Mouse (Mus musculus) MEL (cell line): ENCODE measurements around the gene S100pbp. TPM values are rescaled to one million over a fixed set of nuclear protein-coding genes. Genes with fewer than 3 reads are reported as not detected.

Source experiments
- DNase-seq: peaks from one replicate; pipeline ENCODE4 v3.0.0; 2011; ENCODE audit warnings: low read depth, low spot score
- H3K27ac ChIP-seq: 2 replicates; pipeline ENCODE4 v1.5.1; 2012; ENCODE audit warnings: low read depth, mild to moderate bottlenecking, control low read depth, low read length, moderate library complexity; ENCODE audit not compliant: control insufficient read depth
- H3K27me3 ChIP-seq, 2 experiments: fragments of 150-350 bp in 1 of 2; sonication (generic) in 1 of 2; 2 replicates each; pipeline ENCODE4 v1.6.1; 2012; ENCODE audit warnings: low read length in 2 of 2, mild to moderate bottlenecking in 2 of 2, improper control_type of control experiment in 1 of 2, moderate library complexity in 1 of 2; ENCODE audit not compliant: insufficient read depth in 2 of 2, control insufficient read depth in 1 of 2
- H3K36me3 ChIP-seq, 2 experiments: 2 replicates each; pipeline ENCODE4 v1.6.1; 2012 to 2014; ENCODE audit warnings: low read length in 2 of 2, improper control_type of control experiment in 1 of 2, inconsistent platforms in 1 of 2, mild to moderate bottlenecking in 1 of 2; ENCODE audit not compliant: insufficient read depth in 2 of 2, control insufficient read depth in 1 of 2
- H3K4me1 ChIP-seq, 2 experiments: fragments of 150-350 bp in 1 of 2; sonication (generic) in 1 of 2; 2 replicates each; pipeline ENCODE4 v1.6.1; 2012; ENCODE audit warnings: low read length in 2 of 2, improper control_type of control experiment in 1 of 2, mild to moderate bottlenecking in 1 of 2; ENCODE audit not compliant: insufficient read depth in 2 of 2, control insufficient read depth in 1 of 2
- H3K4me3 ChIP-seq, 2 experiments: fragments of 150-350 bp in 1 of 2; sonication (generic) in 1 of 2; 2 replicates each; pipeline ENCODE4 v1.5.1; 2012; ENCODE audit warnings: low read depth in 2 of 2, low read length in 2 of 2, mild to moderate bottlenecking in 2 of 2, moderate library complexity in 2 of 2, control low read depth in 1 of 2, improper control_type of control experiment in 1 of 2; ENCODE audit not compliant: control insufficient read depth in 1 of 2, insufficient read depth in 1 of 2
- H3K79me2 ChIP-seq: 2 replicates; pipeline ENCODE4 v1.6.1; 2012; ENCODE audit warnings: mild to moderate bottlenecking, low read length, moderate library complexity; ENCODE audit not compliant: control insufficient read depth, poor library complexity, insufficient read depth
- H3K9ac ChIP-seq: 2 replicates; pipeline ENCODE4 v1.6.1; 2012; ENCODE audit warnings: low read depth, mild to moderate bottlenecking, control low read depth, low read length, moderate library complexity; ENCODE audit not compliant: control insufficient read depth, poor library complexity, severe bottlenecking
- H3K9me3 ChIP-seq: fragments of 150-350 bp; sonication (generic); replicated peaks from 2 replicates; pipeline ENCODE4 v1.6.1; 2012; ENCODE audit warnings: mild to moderate bottlenecking, low read length, improper control_type of control experiment, moderate library complexity; ENCODE audit not compliant: insufficient read depth
- BHLHE40 ChIP-seq: IDR thresholded peaks from 2 replicates; pipeline ENCODE4 v1.6.1; 2012; ENCODE audit warnings: low read depth, mild to moderate bottlenecking, inconsistent platforms, low read length, improper control_type of control experiment, borderline replicate concordance
- CHD2 ChIP-seq: IDR thresholded peaks from 2 replicates; pipeline ENCODE4 v1.6.1; 2011; ENCODE audit warnings: low read length, improper control_type of control experiment
- CTCF ChIP-seq, 3 experiments: IDR thresholded peaks in 2 of 3; conservative IDR thresholded peaks in 1 of 3; 2 replicates each; pipeline ENCODE4 v1.5.1; 2011 to 2012; ENCODE audit warnings: low read length in 3 of 3, low read depth in 2 of 3, mild to moderate bottlenecking in 2 of 3, improper control_type of control experiment in 1 of 3, inconsistent platforms in 1 of 3, mixed read lengths in 1 of 3, moderate library complexity in 1 of 3; ENCODE audit not compliant: control insufficient read depth in 1 of 3, insufficient read depth in 1 of 3, poor library complexity in 1 of 3, severe bottlenecking in 1 of 3
- ELF1 ChIP-seq: IDR thresholded peaks from 2 replicates; pipeline ENCODE4 v1.6.1; 2014; ENCODE audit warnings: low read depth, mild to moderate bottlenecking, inconsistent platforms, low read length, improper control_type of control experiment, moderate library complexity
- EP300 ChIP-seq, 2 experiments: IDR thresholded peaks; 2 replicates each; pipeline ENCODE4 v1.6.1; 2011; ENCODE audit warnings: improper control_type of control experiment in 2 of 2, low read length in 2 of 2, low read depth in 1 of 2, mild to moderate bottlenecking in 1 of 2
- ETS1 ChIP-seq: IDR thresholded peaks from 2 replicates; pipeline ENCODE4 v1.6.1; 2012; ENCODE audit warnings: low read depth, mild to moderate bottlenecking, inconsistent platforms, low read length, improper control_type of control experiment, moderate library complexity
- GABPA ChIP-seq: IDR thresholded peaks from 2 replicates; pipeline ENCODE4 v1.6.1; 2012; ENCODE audit warnings: low read depth, mild to moderate bottlenecking, inconsistent platforms, low read length, improper control_type of control experiment, moderate library complexity
- GATA1 ChIP-seq: IDR thresholded peaks from 2 replicates; pipeline ENCODE4 v1.6.1; 2011; ENCODE audit warnings: low read depth, low read length, improper control_type of control experiment
- HCFC1 ChIP-seq: IDR thresholded peaks from 2 replicates; pipeline ENCODE4 v1.6.1; 2012; ENCODE audit warnings: low read depth, mild to moderate bottlenecking, inconsistent platforms, low read length, improper control_type of control experiment, moderate library complexity
- JUND ChIP-seq: IDR thresholded peaks from 2 replicates; pipeline ENCODE4 v1.6.1; 2011; ENCODE audit warnings: low read depth, mild to moderate bottlenecking, improper control_type of control experiment, low read length
- KAT2A ChIP-seq: conservative IDR thresholded peaks from 2 replicates; pipeline ENCODE4 v1.6.1; 2012; ENCODE audit warnings: low read depth, low read length, improper control_type of control experiment, inconsistent platforms
- MAX ChIP-seq: IDR thresholded peaks from 2 replicates; pipeline ENCODE4 v1.6.1; 2011; ENCODE audit warnings: low read length, improper control_type of control experiment
- MEF2A ChIP-seq: IDR thresholded peaks from 2 replicates; pipeline ENCODE4 v1.6.1; 2014; ENCODE audit warnings: low read depth, mild to moderate bottlenecking, inconsistent platforms, low read length, improper control_type of control experiment; ENCODE audit not compliant: poor library complexity, insufficient replicate concordance, severe bottlenecking; ENCODE audit errors: extremely low read depth
- MXI1 ChIP-seq: IDR thresholded peaks from 2 replicates; pipeline ENCODE4 v1.6.1; 2011; ENCODE audit warnings: mild to moderate bottlenecking, low read depth, low read length, improper control_type of control experiment
- MYC ChIP-seq: IDR thresholded peaks from 2 replicates; pipeline ENCODE4 v1.6.1; 2011; ENCODE audit warnings: low read depth, mild to moderate bottlenecking, low read length, improper control_type of control experiment, moderate library complexity
- POLR2A ChIP-seq, 2 experiments: IDR thresholded peaks; 2 replicates each; pipeline ENCODE4 v1.6.1; 2011 to 2012; ENCODE audit warnings: low read length in 2 of 2, mild to moderate bottlenecking in 2 of 2, control low read depth in 1 of 2, improper control_type of control experiment in 1 of 2, low read depth in 1 of 2, moderate library complexity in 1 of 2; ENCODE audit not compliant: control insufficient read depth in 1 of 2, insufficient read depth in 1 of 2, poor library complexity in 1 of 2
- POLR2AphosphoS2 ChIP-seq: IDR thresholded peaks from 2 replicates; pipeline ENCODE4 v1.6.1; 2011; ENCODE audit warnings: low read length, improper control_type of control experiment
- RCOR1 ChIP-seq: IDR thresholded peaks from 2 replicates; pipeline ENCODE4 v1.6.1; 2012; ENCODE audit warnings: low read depth, mild to moderate bottlenecking, inconsistent platforms, low read length, improper control_type of control experiment
- SIN3A ChIP-seq: IDR thresholded peaks from 2 replicates; pipeline ENCODE4 v1.6.1; 2012; ENCODE audit warnings: low read length, improper control_type of control experiment, inconsistent platforms
- UBTF ChIP-seq: IDR thresholded peaks from 2 replicates; pipeline ENCODE4 v1.6.1; 2012; ENCODE audit warnings: low read depth, mild to moderate bottlenecking, inconsistent platforms, low read length, improper control_type of control experiment, moderate library complexity, borderline replicate concordance; ENCODE audit not compliant: insufficient read depth
- USF2 ChIP-seq, 2 experiments: IDR thresholded peaks; 2 replicates each; pipeline ENCODE4 v1.6.1; 2011 to 2012; ENCODE audit warnings: improper control_type of control experiment in 2 of 2, low read length in 2 of 2, borderline replicate concordance in 1 of 2, inconsistent platforms in 1 of 2, low read depth in 1 of 2, mild to moderate bottlenecking in 1 of 2; ENCODE audit not compliant: insufficient read depth in 1 of 2
- ZNF384 ChIP-seq: IDR thresholded peaks from 2 replicates; pipeline ENCODE4 v1.6.1; 2012; ENCODE audit warnings: low read depth, mild to moderate bottlenecking, inconsistent platforms, low read length, improper control_type of control experiment
- polyA plus RNA-seq, 2 experiments: library from polyadenylated mRNA; stranded (reverse) in 1 of 2; unstranded in 1 of 2; fragments of >175 nt in 1 of 2; fragments of >200 nt in 1 of 2; gene quantifications; 2 replicates each; pipeline versions ENCODE4 v1.2.1 to v1.2.4; 2012; ENCODE audit warnings: low replicate concordance in 2 of 2, low read depth in 1 of 2; ENCODE audit not compliant: insufficient read length in 2 of 2, insufficient read depth in 1 of 2, missing spikeins in 1 of 2
- total RNA-seq: library from RNA; depleted of rRNA; stranded (reverse); fragments of 300-350 nt; gene quantifications from 2 replicates; pipeline ENCODE4 v1.2.3, GENCODE M21; 2012

The S100pbp gene
- total and polyA plus RNA-seq, 3 experiments: 11.6 to 28.3 TPM; not detected in 1

DNA sequence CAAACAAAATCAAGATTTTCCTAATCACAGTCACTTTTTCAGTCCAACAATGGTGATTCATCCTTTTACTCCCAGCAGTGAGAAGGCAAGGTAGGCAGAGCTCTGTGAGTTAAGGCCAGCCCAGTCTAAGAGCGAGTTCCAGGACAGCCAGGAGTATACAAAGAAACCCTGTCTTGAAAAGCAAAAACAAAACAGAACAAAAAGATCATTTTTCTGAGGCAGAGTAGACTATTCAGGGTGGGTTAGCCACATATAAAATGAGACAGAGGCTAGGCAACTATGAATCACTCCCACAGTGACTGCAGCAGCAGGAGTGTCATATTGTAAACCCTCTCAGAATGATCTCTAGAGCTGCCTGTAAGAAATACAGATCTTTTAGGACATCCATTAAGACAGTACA is 40.2 kb downstream of the S100pbp start:
- Histone ChIP-seq H3K36me3 (peaks cover 2 to 3% of the 10 kb centered on the region in 2 experiments; a peak in 1 of 4 replicates), H3K9me3 (no peaks in the 10 kb centered on the region), H3K27ac (no peak overlapping the region), H3K9ac (no peak overlapping the region), H3K4me1 (peaks cover 2 to 3% of the 10 kb centered on the region in 2 experiments; a peak in 2 of 4 replicates), H3K4me3 (no peak overlapping the region), H3K27me3 (no peaks in the 10 kb centered on the region), H3K79me2 (no peaks in the 10 kb centered on the region)
- DNase-seq: no peak
- no peak for TF ChIP-seq CTCF (IDR thresholded peaks at IDR 0.05 in 2 of 3, conservative IDR thresholded peaks at IDR 0.05 in 1 of 3; ENCODE audit: control insufficient read depth in 1 of 3, insufficient read depth in 1 of 3, low read depth in 2 of 3, low read length in 3 of 3, poor library complexity in 1 of 3, severe bottlenecking in 1 of 3)
- TF ChIP-seq MXI1: no peak
- no peak for TF ChIP-seq SIN3A
- no peak for TF ChIP-seq USF2 (IDR thresholded peaks at IDR 0.05; ENCODE audit: borderline replicate concordance in 1 of 2, insufficient read depth in 1 of 2, low read depth in 1 of 2, low read length in 2 of 2)
- TF ChIP-seq BHLHE40: no peak
- no peak for TF ChIP-seq EP300 (IDR thresholded peaks at IDR 0.05; ENCODE audit: low read depth in 1 of 2, low read length in 2 of 2)
- TF ChIP-seq ETS1: no peak
- no peak for TF ChIP-seq GATA1
- TF ChIP-seq POLR2AphosphoS2: no peak
- no peak for TF ChIP-seq POLR2A (IDR thresholded peaks at IDR 0.05; ENCODE audit: control insufficient read depth in 1 of 2, insufficient read depth in 1 of 2, low read depth in 1 of 2, low read length in 2 of 2, poor library complexity in 1 of 2)
- TF ChIP-seq RCOR1: no peak
- no peak for TF ChIP-seq MAX
- TF ChIP-seq JUND: no peak
- no peak for TF ChIP-seq KAT2A
- TF ChIP-seq HCFC1: no peak
- no peak for TF ChIP-seq ELF1

DNA sequence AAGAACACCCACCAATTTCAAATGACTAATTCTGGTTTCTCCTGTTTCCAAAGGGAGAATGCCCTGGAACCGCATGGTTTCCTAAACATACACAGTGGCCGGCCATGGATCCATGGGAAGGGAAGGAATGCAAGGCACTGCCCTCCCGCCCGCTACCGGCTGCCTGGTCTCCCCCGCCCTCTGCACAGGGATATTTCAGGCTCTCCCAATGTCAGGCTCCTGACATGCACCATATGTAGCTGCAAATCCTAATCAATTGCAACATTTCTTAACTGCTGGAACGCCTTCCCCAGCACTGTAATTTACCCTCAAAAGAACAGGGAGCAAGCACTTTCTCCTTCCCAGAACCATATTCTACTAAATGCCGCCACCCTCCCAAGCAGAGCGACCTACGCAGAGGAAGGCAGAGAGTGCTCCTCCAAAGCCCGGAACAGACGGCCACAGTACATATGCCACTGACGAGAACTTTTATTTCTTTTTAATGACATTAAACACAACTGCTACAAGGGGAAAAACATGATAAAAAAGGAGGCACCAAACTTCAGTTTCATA is 41.9 kb downstream of the S100pbp start:
- no peak for DNase-seq
- TF ChIP-seq CHD2 (no peak), ZNF384 (no peak), MAX (no peak), RCOR1 (no peak), UBTF (no peak), GABPA (no peak), SIN3A (no peak), MYC (no peak), POLR2AphosphoS2 (no peak), POLR2A (IDR thresholded peaks at IDR 0.05; ENCODE audit: control insufficient read depth in 1 of 2, insufficient read depth in 1 of 2, low read depth in 1 of 2, low read length in 2 of 2, poor library complexity in 1 of 2) (no peak), MEF2A (no peak)
- H3K27me3 ChIP-seq: no peaks in the 10 kb centered on the region
- H3K36me3 ChIP-seq: peaks cover 2 to 10% of the 10 kb centered on the region in 2 experiments; a peak in 3 of 4 replicates
- no peaks in the 10 kb centered on the region for H3K79me2 ChIP-seq
- no peaks in the 10 kb centered on the region for H3K9me3 ChIP-seq
- no peak overlapping the region for H3K4me3 ChIP-seq
- H3K9ac ChIP-seq: no peak overlapping the region
- peaks cover 2 to 8% of the 10 kb centered on the region in 2 experiments; a peak in 2 of 4 replicates for H3K4me1 ChIP-seq
- H3K27ac ChIP-seq: no peak overlapping the region
